Mouse (Mus musculus): ENCODE data around the gene Ube4a. TPM values are rescaled to one million over a fixed set of nuclear protein-coding genes. Genes with fewer than 3 reads are reported as not detected.
A peak's percentile ranks its signal among the peaks of the same experiment; 100 is the strongest.

The Ube4a gene
- total and polyA plus RNA-seq, 2 experiments from 2014 or later, result 9.9 to 10.7 TPM

GRCm38 (mm10) chr9:44986242-44986781 lies 20.9 kb upstream of the Ube4a start:
- H3K36me3 ChIP-seq (replicated peaks; ENCODE audit: control insufficient read depth, insufficient read depth, low read length), result no peaks in the 10 kb centered on the region
- no peaks in the 10 kb centered on the region for H3K4me1 ChIP-seq (ENCODE audit: control insufficient read depth, insufficient read depth)
- H3K27ac ChIP-seq (ENCODE audit: low read depth), result peak overlapping the region; percentile 43; the same call in 1 of the 2 replicates
- 53% methylated on average over 14 of the region's 14 CpGs for whole genome bisulfite sequencing
- TF ChIP-seq EP300 (IDR thresholded peaks at IDR 0.05; ENCODE audit: low read depth) (no peak), CTCF (IDR thresholded peaks at IDR 0.05; ENCODE audit: low read depth) (no peak)
- ATAC-seq (ENCODE audit: insufficient read depth, low read depth) (peak; percentile 51), DNase-seq (ENCODE audit: low spot score) (peak; percentile 30)
- peak overlapping the region; percentile 30; the same call in 1 of the 2 replicates for H3K4me2 ChIP-seq (ENCODE audit: low read depth, low read length)
- peak overlapping the region; percentile 5; the same call in 1 of the 2 replicates for H3K4me3 ChIP-seq (ENCODE audit: low read depth, low read length)
- no peak overlapping the region for H3K9ac ChIP-seq (replicated peaks; ENCODE audit: low read depth, low read length)
- H3K27me3 ChIP-seq (ENCODE audit: control insufficient read depth, insufficient read depth, low read length), result no peaks in the 10 kb centered on the region
- H3K9me3 ChIP-seq (replicated peaks; ENCODE audit: control insufficient read depth, low read length), result no peaks in the 10 kb centered on the region

- WGBS, result 66% methylated on average over 3 of the region's 3 CpGs
- no peak for TF ChIP-seq EP300 (IDR thresholded peaks at IDR 0.05; ENCODE audit: low read depth)
- no peak for TF ChIP-seq CTCF (IDR thresholded peaks at IDR 0.05; ENCODE audit: low read depth)
- DNase-seq (ENCODE audit: low spot score) (no peak), ATAC-seq (ENCODE audit: insufficient read depth, low read depth) (no peak)
- H3K27me3 ChIP-seq (ENCODE audit: control insufficient read depth, insufficient read depth, low read length), result no peaks in the 10 kb centered on the region
- no peaks in the 10 kb centered on the region for H3K9me3 ChIP-seq (replicated peaks; ENCODE audit: control insufficient read depth, low read length)
- no peak overlapping the region for H3K27ac ChIP-seq (ENCODE audit: low read depth)
- no peak overlapping the region for H3K9ac ChIP-seq (replicated peaks; ENCODE audit: low read depth, low read length)
- peak overlapping the region; percentile 5; the same call in 1 of the 2 replicates for H3K4me3 ChIP-seq (ENCODE audit: low read depth, low read length)
- no peaks in the 10 kb centered on the region for H3K4me1 ChIP-seq (ENCODE audit: control insufficient read depth, insufficient read depth)
- peak overlapping the region; percentile 30; the same call in 1 of the 2 replicates for H3K4me2 ChIP-seq (ENCODE audit: low read depth, low read length)
- H3K36me3 ChIP-seq (replicated peaks; ENCODE audit: control insufficient read depth, insufficient read depth, low read length), result no peaks in the 10 kb centered on the region
Observed at GRCm38 (mm10) chr9:44985721-44986161, 20.3 kb upstream of the Ube4a start.

GRCm38 (mm10) chr9:44983001-44983400 lies 17.6 kb upstream of the Ube4a start:
- Histone ChIP-seq H3K36me3 (replicated peaks; ENCODE audit: control insufficient read depth, insufficient read depth, low read length) (no peaks in the 10 kb centered on the region), H3K9me3 (replicated peaks; ENCODE audit: control insufficient read depth, low read length) (no peaks in the 10 kb centered on the region), H3K9ac (replicated peaks; ENCODE audit: low read depth, low read length) (no peak overlapping the region; the same call in 1 of the 2 replicates), H3K4me3 (ENCODE audit: low read depth, low read length) (peak overlapping the region; percentile 28; the same call in 1 of the 2 replicates), H3K27ac (ENCODE audit: low read depth) (no peak overlapping the region), H3K4me2 (ENCODE audit: low read depth, low read length) (peak overlapping the region; percentile 30; the same call in 1 of the 2 replicates), H3K27me3 (ENCODE audit: control insufficient read depth, insufficient read depth, low read length) (no peaks in the 10 kb centered on the region), H3K4me1 (ENCODE audit: control insufficient read depth, insufficient read depth) (no peaks in the 10 kb centered on the region)
- TF ChIP-seq CTCF (IDR thresholded peaks at IDR 0.05; ENCODE audit: low read depth) (no peak), EP300 (IDR thresholded peaks at IDR 0.05; ENCODE audit: low read depth) (no peak)
- WGBS, result 54% methylated on average over 2 of the region's 2 CpGs
- ATAC-seq (ENCODE audit: insufficient read depth, low read depth) (no peak), DNase-seq (ENCODE audit: low spot score) (no peak)

GRCm38 (mm10) chr9:44982531-44982930 lies 17.1 kb upstream of the Ube4a start:
- ATAC-seq (ENCODE audit: insufficient read depth, low read depth), result no peak
- WGBS, result 80% methylated on average over 3 of the region's 3 CpGs
- H3K4me2 ChIP-seq (ENCODE audit: low read depth, low read length), result peak overlapping the region; percentile 30; the same call in 1 of the 2 replicates
- no peaks in the 10 kb centered on the region for H3K27me3 ChIP-seq (ENCODE audit: control insufficient read depth, insufficient read depth, low read length)
- no peak for TF ChIP-seq CTCF (IDR thresholded peaks at IDR 0.05; ENCODE audit: low read depth)
- no peak for TF ChIP-seq EP300 (IDR thresholded peaks at IDR 0.05; ENCODE audit: low read depth)
- no peaks in the 10 kb centered on the region for H3K9me3 ChIP-seq (replicated peaks; ENCODE audit: control insufficient read depth, low read length)
- H3K27ac ChIP-seq (ENCODE audit: low read depth), result no peak overlapping the region; the same call in 1 of the 2 replicates
- H3K9ac ChIP-seq (replicated peaks; ENCODE audit: low read depth, low read length), result no peak overlapping the region; the same call in 1 of the 2 replicates
- no peaks in the 10 kb centered on the region for H3K36me3 ChIP-seq (replicated peaks; ENCODE audit: control insufficient read depth, insufficient read depth, low read length)
- H3K4me1 ChIP-seq (ENCODE audit: control insufficient read depth, insufficient read depth), result no peaks in the 10 kb centered on the region
- peak overlapping the region; percentile 28; the same call in 1 of the 2 replicates for H3K4me3 ChIP-seq (ENCODE audit: low read depth, low read length)
- DNase-seq (ENCODE audit: low spot score), result no peak

- no peak for ATAC-seq (ENCODE audit: insufficient read depth, low read depth)
- Histone ChIP-seq H3K27me3 (ENCODE audit: control insufficient read depth, insufficient read depth, low read length) (no peaks in the 10 kb centered on the region), H3K9ac (replicated peaks; ENCODE audit: low read depth, low read length) (no peak overlapping the region), H3K9me3 (replicated peaks; ENCODE audit: control insufficient read depth, low read length) (no peaks in the 10 kb centered on the region), H3K36me3 (replicated peaks; ENCODE audit: control insufficient read depth, insufficient read depth, low read length) (no peaks in the 10 kb centered on the region), H3K4me3 (ENCODE audit: low read depth, low read length) (peak overlapping the region; percentile 28; the same call in 1 of the 2 replicates), H3K27ac (ENCODE audit: low read depth) (peak overlapping the region; percentile 57; the same call in 1 of the 2 replicates), H3K4me1 (ENCODE audit: control insufficient read depth, insufficient read depth) (no peaks in the 10 kb centered on the region), H3K4me2 (ENCODE audit: low read depth, low read length) (no peak overlapping the region; the same call in 1 of the 2 replicates)
- no peak for DNase-seq (ENCODE audit: low spot score)
- TF ChIP-seq EP300 (IDR thresholded peaks at IDR 0.05; ENCODE audit: low read depth) (no peak), CTCF (IDR thresholded peaks at IDR 0.05; ENCODE audit: low read depth) (no peak)
- WGBS, result 75% methylated on average over 8 of the region's 8 CpGs
Observed at GRCm38 (mm10) chr9:44982081-44982480, 16.7 kb upstream of the Ube4a start.

Measured in heart, postnatal 0 days (tissue).